Mouse (Mus musculus): ENCODE measurements around the gene Aim2.
"Not testable (repeated sequence)": the region's sequence is repeated elsewhere in the genome, so short reads cannot be mapped to it uniquely, and the experiment has no call there.

Aim2 gene

DNA sequence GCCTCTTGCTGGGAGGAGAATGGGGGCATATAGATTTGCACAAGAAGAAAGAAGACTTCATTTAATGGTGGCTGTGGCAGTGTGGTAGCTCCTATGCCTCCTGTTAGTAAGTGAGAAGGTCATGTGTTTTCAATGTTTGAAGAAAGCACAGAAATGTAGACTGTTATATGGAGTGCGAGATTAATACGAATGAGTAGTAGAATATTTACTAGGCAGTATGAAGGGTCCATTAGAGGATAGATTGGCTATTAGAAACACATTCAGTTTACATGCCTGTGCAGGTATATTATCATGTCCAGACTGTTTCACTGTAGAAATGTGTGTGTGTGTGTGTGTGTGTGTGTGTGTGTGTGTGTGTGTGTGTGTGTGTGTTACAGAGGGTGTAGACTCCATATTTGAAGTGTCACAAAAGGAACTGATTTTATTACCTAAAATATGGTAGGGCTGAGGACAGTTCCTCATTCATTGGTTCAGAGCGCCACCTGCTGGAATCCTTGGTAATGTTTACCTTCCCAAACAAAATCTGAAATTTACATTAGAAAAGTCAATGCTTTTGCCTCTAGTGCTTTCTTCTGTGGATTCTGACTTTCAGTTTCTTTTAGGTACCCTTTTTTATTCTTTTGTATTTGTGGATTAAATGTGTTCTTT lies 47.8 kb downstream of the Aim2 start:
- peak; percentile 85 for DNase-seq

- DNase-seq, result no peak
Observed at GRCm38 (mm10) chr1:173404696-173405309, 54.1 kb downstream of the Aim2 start.

GRCm38 (mm10) chr1:173409066-173409465 lies 58.4 kb downstream of the Aim2 start:
- DNase-seq, result no peak

GRCm38 (mm10) chr1:173411863-173412262 lies 61.2 kb downstream of the Aim2 start:
- no peak for DNase-seq

DNA sequence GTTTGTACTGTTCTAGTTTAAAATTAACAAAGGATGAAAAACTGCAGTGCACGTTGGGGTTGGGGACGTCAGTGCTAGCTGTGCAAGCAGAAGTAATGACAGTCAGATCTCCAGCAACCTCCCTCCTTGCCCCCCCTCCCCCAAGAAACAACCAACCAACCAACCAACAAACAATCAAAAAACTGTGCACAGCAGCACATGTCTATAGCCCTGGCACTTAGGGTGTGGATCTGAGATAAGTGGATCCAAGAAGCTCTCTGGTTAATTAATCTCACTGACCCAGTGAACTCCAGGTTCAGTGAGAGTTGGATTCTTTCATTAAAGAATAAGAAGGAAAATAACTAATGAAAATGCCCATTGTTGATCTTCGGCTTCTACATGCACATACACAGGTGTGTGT lies 64.0 kb downstream of the Aim2 start:
- DNase-seq, result no peak

DNA sequence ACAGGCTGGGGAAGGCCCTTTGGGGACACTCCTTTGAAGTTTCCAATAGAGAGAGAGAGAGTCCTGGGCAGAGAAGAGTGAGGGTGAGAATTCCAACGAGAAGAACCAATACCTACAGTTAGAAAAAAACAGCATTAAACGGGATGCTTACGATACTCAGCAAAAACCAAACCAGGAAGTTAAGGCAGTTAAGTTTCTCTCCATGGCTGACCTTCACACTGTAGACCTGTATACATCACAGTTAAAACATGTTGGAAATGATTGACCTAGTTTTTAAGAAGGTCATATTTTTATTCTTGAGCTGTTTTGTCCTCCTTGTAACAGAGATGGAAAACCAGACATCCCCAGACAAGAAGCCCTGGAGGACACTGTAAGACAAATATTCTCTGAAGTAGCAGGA lies 67.8 kb downstream of the Aim2 start:
- DNase-seq, result no peak

DNA sequence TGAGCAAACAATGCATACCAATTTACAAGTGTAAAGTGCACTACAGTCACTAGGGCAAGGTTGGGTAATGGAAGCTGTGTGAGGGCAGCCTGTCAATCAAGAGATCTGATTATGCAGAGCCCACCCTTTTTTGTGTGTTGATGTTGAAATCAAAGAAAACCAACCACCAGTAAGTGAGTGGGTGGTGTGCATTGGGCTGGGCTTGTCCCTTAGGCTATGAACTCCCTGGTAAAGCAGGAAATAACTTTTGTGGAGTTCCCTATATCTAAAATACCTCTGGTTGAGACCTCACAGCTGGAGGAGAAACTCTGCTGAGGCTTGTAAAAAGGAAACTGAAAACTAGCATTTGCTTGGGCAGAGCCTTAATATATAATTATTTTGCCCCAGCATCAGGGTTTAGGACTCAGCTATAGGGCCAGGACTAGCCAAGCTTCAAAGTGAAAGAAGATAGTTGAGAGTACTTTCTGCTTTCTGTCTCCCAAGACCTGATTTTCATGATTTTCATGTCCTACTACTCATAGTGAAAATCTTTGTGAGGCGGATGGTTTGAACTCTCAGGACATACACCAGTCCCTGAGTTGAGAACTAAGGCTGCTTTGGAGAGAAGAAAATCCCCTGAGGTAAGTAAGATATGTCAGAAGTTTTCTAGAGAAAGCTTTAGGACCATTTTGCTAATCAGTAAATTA lies 68.4 kb downstream of the Aim2 start:
- DNase-seq, result no peak

GRCm38 (mm10) chr1:173420374-173420773 lies 69.7 kb downstream of the Aim2 start:
- peak; percentile 21 for DNase-seq

DNA sequence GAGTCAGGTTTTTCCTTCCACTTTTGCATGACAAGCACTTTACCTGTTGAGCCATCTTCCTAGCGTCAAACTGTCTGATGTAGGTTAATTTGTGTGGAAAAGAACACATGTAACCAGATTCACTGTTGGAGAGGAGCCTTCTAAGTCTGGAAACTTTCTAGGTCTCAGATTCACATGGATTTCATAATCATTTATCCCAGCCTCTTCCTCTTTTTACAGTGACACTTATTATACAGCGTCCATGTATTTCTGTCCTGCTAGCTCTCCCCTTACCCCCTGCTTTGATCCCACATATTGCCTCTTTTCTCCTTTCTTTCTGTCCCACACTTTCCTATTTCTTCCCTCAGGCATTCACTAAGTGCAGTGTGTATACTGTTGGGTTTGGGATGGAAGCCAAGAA lies 75.7 kb downstream of the Aim2 start:
- DNase-seq, result no peak

DNA sequence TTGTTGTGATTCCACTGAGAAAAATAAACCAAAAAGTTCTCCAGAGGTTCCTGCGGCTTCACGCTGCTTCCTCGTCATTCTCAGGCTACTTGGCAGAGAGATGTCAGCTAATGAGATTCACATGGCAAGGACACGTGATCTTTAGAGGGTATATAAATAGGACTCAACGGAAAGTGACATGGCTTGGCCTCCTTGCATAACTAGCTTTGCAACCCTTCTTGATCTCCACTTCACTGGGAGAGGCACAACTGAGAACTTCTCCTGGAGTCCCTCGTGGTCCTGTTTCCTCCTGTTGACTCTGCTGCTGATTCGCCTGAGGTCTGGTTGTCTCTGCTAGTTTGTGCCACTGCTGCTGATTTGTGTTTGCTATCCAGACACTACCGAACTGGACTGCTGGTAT lies 76.7 kb downstream of the Aim2 start:
- DNase-seq, result no peak

DNA sequence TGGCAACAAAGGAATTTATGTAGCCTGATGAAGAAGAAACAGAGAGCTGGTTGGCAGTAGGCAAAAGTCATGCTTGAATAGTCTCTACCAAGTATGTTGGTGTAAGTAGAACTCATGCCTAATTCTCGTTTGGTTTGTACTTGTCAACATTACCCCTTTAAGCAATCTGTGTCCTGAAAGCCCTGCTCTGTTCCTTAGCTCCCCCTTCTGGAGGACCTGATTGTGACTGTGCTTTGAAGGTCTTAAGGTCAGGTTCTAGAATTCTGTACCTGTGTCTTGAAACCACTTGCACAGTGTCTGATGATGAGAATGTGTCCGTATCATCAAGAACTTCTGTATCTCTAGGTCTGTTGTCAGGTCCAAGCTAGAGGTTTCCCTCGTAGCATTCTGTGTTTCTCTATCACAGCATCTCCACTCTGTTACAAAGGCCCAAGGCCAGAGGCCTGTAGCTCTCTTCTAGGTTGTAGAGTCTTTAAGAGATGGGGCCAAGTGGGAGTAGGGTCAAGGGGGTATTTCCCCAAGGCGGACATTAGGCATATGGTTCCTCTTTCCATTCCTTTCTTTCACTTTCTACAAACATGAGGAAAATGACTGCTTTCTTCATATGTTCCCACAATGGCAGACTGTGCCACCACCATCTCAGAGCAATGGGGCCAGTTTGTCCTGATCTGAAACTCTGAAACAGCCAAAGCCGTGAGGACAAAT lies 79.5 kb downstream of the Aim2 start:
- peak; percentile 30 for DNase-seq

DNA sequence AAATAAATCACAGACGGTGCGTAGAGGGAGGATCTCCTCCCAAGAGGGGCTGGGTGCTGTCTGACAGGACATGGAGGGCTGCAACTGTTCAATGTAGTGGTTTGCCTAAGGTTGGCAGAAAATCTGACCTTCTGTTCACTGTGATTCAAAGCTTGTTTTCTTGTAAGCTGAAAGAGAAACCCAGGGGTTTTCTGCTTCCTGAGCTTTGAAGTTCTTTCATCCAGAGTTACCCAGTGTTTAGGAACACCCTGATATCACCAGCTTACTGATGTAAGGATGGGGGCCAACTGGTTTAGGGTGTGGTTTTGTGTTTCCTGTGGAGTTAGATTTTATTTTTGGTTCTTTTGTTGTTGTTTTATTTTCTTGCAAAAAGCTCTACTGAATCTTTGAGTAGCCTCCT lies 81.7 kb downstream of the Aim2 start:
- DNase-seq, result no peak

- no peak for DNase-seq
Observed at GRCm38 (mm10) chr1:173437161-173437953, 86.7 kb downstream of the Aim2 start.

DNA sequence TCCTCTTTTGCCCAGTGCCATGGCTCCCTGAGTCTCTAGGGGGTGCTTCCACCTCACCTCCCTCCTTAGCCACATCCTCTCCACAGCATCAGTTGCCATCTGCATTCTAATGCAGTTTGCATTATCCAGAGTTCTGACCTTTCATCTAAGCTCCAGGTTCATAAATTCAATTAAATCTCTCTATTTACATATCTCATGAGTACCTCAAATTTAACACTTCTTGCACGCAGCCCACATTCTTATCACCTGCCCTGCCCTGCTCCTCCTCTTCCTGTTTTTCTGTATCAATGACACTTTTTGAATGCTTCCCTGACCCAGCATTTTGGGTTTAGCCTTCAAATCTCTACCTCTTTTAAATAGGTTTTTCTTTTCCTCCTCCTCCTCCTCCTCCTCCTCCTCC lies 90.0 kb downstream of the Aim2 start:
- peak; percentile 26 for DNase-seq

- peak; percentile 60 for DNase-seq
Observed at GRCm38 (mm10) chr1:173441210-173441609, 90.5 kb downstream of the Aim2 start.

DNA sequence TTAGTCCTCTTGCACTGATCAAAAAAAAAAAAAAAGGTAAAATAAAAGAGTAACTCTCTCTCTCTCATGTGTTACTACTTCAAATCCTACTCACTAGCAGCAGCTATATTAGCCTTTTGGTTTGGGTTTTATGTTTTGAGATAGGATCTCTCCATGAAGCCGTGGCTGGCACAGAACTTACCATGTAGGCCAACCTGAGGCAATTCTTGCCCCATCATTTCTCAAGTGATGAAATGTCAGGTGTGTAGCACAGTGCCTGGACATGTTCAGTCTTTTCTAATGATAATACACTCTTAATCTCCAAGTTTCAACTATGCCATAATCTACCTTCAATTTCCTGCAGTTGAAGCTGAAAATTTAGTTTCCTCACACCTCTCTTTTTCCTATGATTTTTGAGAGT lies 92.4 kb downstream of the Aim2 start:
- no peak for DNase-seq

GRCm38 (mm10) chr1:173447067-173447466 lies 96.4 kb downstream of the Aim2 start:
- no peak for DNase-seq

- DNase-seq, result no peak
Observed at GRCm38 (mm10) chr1:173450621-173451020, 99.9 kb downstream of the Aim2 start.

GRCm38 (mm10) chr1:173451665-173452064 lies 101.0 kb downstream of the Aim2 start:
- no peak for DNase-seq

GRCm38 (mm10) chr1:173456139-173456754 lies 105.6 kb downstream of the Aim2 start:
- peak; percentile 18 for DNase-seq

- no peak for DNase-seq
Observed at GRCm38 (mm10) chr1:173456761-173457160, 106.1 kb downstream of the Aim2 start.

DNA sequence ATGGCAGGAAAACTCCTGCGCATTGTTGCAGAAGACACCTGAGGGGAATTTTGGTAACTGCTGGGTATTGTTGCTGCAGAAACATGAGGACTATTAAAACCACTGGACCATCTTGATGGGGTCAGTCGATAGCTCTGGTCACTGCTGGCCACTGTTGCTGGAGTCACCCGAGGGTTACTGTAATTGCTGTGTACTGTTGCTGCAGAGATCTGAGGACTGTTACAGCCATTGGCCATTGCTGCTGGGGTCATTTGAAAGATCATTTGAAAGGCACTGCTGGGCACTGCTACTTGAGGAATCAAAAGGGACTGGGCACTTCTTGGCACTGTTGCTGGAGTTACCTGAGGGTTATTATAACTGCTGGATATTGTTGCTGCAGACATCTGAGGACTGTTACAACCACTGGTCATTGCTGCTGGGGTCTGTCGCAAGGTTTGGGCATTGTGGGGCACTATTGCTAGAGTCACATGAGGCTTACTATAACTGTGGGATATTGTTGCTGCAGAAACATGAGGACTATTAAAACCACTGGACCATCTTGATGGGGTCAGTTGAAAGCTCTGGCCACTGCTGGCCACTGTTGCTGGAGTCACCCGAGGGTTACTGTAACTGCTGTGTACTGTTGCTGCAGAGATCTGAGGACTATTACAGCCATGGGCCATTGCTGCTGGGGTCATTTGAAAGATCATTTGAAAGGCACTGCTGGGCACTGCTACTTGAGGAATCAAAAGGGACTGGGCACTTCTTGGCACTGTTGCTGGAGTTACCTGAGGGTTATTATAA lies 129.9 kb downstream of the Aim2 start:
- DNase-seq, result not testable (repeated sequence)

Measured in thymus, postnatal 4 days (tissue).